Mouse (Mus musculus): Measurements from ENCODE around the gene Crb2. TPM values are rescaled to one million over a fixed set of nuclear protein-coding genes. Genes with fewer than 3 reads are reported as not detected.

Gene Crb2
- polyA plus RNA-seq, 1 experiment from 2014 or later: 5.0 TPM

DNA sequence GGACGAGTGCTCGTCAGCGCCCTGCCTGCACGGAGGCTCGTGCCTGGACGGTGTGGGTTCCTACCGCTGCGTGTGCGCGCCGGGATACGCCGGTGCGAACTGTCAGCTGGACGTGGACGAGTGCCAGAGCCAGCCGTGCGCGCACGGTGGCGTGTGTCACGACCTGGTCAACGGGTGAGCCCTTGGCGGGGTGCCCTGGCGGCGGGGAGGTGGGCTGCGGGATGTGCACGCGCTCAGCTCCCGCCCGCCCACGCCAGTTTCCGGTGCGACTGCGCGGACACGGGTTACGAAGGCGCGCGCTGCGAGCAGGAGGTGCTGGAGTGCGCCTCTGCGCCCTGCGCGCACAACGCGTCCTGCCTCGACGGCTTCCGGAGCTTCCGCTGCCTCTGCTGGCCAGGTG, 10.4 kb downstream of the Crb2 start:
- Histone ChIP-seq H3K4me1 (replicated peaks; ENCODE audit: control insufficient read depth, insufficient read depth, low read length) (no peaks in the 10 kb centered on the region; the same call in 1 of the 2 replicates), H3K9me3 (ENCODE audit: control insufficient read depth, low read length) (no peaks in the 10 kb centered on the region), H3K4me2 (peak overlapping the region; percentile 49), H3K27ac (ENCODE audit: low read depth, low read length) (no peak overlapping the region; the same call in 1 of the 2 replicates), H3K4me3 (ENCODE audit: low read depth, low read length) (peak overlapping the region; percentile 26), H3K27me3 (replicated peaks; ENCODE audit: control insufficient read depth, insufficient read depth, low read length) (peaks cover 37% of the 10 kb centered on the region), H3K9ac (ENCODE audit: low read depth, low read length) (no peak overlapping the region), H3K36me3 (ENCODE audit: control insufficient read depth, insufficient read depth, low read length) (no peaks in the 10 kb centered on the region)
- 26% methylated on average over 52 of the region's 52 CpGs for WGBS
- ATAC-seq (replicated peaks; ENCODE audit: low FRiP score) (no peak), DNase-seq (ENCODE audit: low spot score) (no peak)

DNA sequence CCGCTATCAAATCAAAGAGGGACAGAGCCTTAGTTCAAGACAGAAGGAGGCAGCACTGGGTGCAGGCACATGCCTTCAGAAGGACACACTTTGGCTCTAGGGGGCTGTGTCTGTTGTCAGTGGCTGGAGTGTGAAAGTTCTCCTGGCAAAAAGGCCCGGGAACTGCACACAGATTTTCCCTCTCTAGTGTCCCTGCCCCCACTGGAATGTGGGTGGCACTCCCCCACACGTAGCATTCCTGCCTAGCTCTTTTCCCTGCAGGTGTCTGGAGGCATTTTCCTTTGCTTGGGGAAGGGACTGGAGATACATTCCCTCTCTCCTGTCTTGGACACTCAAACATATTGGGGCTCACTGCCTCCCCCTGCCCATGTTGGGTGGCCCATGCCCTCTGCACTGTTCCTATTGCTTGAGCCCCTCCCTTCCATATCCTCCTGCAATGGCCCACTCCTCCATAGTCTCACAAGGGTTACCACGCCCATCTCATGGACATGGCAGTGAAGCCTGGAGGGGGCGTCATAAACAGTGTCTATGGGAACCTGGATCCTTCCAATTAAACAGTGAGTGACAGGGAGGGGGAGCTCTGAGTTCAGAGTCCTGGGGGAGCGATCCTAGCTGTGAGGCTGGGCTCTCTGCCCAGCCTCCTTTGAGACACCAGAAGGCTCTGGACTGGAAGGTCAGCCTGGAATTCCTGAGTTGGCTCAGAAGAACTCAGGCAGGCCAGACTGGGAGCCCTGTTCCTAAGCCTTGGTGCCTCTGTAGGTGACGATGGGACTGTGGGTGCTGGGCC, 12.3 kb downstream of the Crb2 start:
- Histone ChIP-seq H3K4me3 (ENCODE audit: low read depth, low read length) (no peak overlapping the region), H3K27ac (ENCODE audit: low read depth, low read length) (no peak overlapping the region; the same call in 1 of the 2 replicates), H3K9ac (ENCODE audit: low read depth, low read length) (no peak overlapping the region), H3K9me3 (ENCODE audit: control insufficient read depth, low read length) (no peaks in the 10 kb centered on the region), H3K4me2 (no peak overlapping the region), H3K4me1 (replicated peaks; ENCODE audit: control insufficient read depth, insufficient read depth, low read length) (no peaks in the 10 kb centered on the region; the same call in 1 of the 2 replicates), H3K27me3 (replicated peaks; ENCODE audit: control insufficient read depth, insufficient read depth, low read length) (peaks cover 46% of the 10 kb centered on the region), H3K36me3 (ENCODE audit: control insufficient read depth, insufficient read depth, low read length) (no peaks in the 10 kb centered on the region)
- WGBS: 64% methylated on average over 7 of the region's 7 CpGs
- no peak for ATAC-seq (replicated peaks; ENCODE audit: low FRiP score)
- no peak for DNase-seq (ENCODE audit: low spot score)

DNA sequence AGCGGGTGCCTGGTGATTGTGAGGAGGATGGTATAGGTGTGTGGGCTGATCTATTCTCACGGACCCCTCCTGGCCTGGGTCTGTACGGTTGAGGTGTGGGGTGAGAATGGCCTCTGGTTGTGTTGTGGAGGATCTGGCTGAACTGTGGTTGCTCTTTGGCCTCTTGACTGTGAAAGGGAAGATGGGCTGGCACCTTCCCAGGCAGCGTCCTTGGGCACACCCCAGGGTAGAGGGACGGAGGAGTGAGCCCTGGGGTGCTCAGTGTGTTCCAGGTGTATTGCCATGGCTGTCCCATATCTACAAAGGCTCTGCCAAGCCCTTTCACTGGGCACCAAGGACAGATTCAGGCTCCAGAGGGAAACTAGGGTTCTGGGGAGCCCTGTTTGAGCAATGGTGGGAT, 13.0 kb downstream of the Crb2 start:
- H3K4me3 ChIP-seq (ENCODE audit: low read depth, low read length): no peak overlapping the region
- H3K27me3 ChIP-seq (replicated peaks; ENCODE audit: control insufficient read depth, insufficient read depth, low read length): peaks cover 49% of the 10 kb centered on the region
- no peaks in the 10 kb centered on the region for H3K36me3 ChIP-seq (ENCODE audit: control insufficient read depth, insufficient read depth, low read length)
- H3K4me1 ChIP-seq (replicated peaks; ENCODE audit: control insufficient read depth, insufficient read depth, low read length): no peaks in the 10 kb centered on the region; the same call in 1 of the 2 replicates
- no peak overlapping the region for H3K27ac ChIP-seq (ENCODE audit: low read depth, low read length)
- no peaks in the 10 kb centered on the region for H3K9me3 ChIP-seq (ENCODE audit: control insufficient read depth, low read length)
- 86% methylated on average over 5 of the region's 5 CpGs for WGBS
- DNase-seq (ENCODE audit: low spot score): no peak
- no peak overlapping the region for H3K4me2 ChIP-seq
- no peak for ATAC-seq (replicated peaks; ENCODE audit: low FRiP score)
- H3K9ac ChIP-seq (ENCODE audit: low read depth, low read length): no peak overlapping the region

DNA sequence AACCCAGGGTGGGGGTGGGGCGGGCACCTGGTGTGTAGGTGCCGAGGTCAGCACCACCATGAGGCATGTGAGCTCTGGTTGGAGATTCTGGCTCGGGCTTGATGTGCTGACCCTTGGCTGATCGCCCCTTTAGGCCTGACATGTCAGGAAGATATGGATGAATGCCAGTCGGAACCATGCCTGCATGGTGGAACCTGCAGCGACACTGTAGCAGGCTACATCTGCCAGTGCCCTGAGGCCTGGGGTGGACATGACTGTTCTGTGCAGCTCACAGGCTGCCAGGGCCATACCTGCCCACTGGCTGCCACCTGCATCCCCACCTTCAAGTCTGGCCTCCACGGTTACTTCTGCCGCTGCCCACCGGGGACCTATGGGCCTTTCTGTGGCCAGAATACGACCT, 13.9 kb downstream of the Crb2 start:
- H3K36me3 ChIP-seq (ENCODE audit: control insufficient read depth, insufficient read depth, low read length): no peaks in the 10 kb centered on the region
- no peak overlapping the region for H3K9ac ChIP-seq (ENCODE audit: low read depth, low read length)
- no peak overlapping the region for H3K27ac ChIP-seq (ENCODE audit: low read depth, low read length)
- no peaks in the 10 kb centered on the region for H3K4me1 ChIP-seq (replicated peaks; ENCODE audit: control insufficient read depth, insufficient read depth, low read length)
- no peaks in the 10 kb centered on the region for H3K9me3 ChIP-seq (ENCODE audit: control insufficient read depth, low read length)
- DNase-seq (ENCODE audit: low spot score) (no peak), ATAC-seq (replicated peaks; ENCODE audit: low FRiP score) (no peak)
- H3K4me2 ChIP-seq: no peak overlapping the region
- H3K27me3 ChIP-seq (replicated peaks; ENCODE audit: control insufficient read depth, insufficient read depth, low read length): peaks cover 56% of the 10 kb centered on the region
- no peak overlapping the region for H3K4me3 ChIP-seq (ENCODE audit: low read depth, low read length)
- WGBS: 78% methylated on average over 10 of the region's 10 CpGs

DNA sequence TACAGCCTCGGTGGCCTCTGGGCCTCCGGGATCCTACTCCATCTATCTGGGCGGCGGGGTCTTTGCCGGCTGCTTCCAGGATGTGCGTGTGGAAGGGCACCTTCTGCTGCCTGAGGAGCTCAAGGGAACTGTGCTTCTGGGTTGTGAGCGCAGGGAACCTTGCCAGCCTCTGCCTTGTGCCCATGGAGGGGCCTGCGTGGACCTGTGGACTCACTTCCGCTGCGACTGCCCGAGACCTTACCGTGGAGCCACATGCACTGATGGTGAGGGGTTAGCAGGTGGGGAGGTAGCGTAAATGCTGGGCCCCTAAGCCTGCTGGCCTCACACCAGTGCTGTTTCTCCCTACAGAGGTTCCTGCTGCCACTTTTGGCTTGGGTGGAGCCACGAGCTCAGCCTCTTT, 14.7 kb downstream of the Crb2 start:
- WGBS: 89% methylated on average over 14 of the region's 14 CpGs
- Histone ChIP-seq H3K27ac (ENCODE audit: low read depth, low read length) (no peak overlapping the region), H3K9me3 (ENCODE audit: control insufficient read depth, low read length) (no peaks in the 10 kb centered on the region), H3K27me3 (replicated peaks; ENCODE audit: control insufficient read depth, insufficient read depth, low read length) (peaks cover 54% of the 10 kb centered on the region), H3K4me3 (ENCODE audit: low read depth, low read length) (no peak overlapping the region), H3K36me3 (ENCODE audit: control insufficient read depth, insufficient read depth, low read length) (no peaks in the 10 kb centered on the region), H3K9ac (ENCODE audit: low read depth, low read length) (no peak overlapping the region), H3K4me1 (replicated peaks; ENCODE audit: control insufficient read depth, insufficient read depth, low read length) (no peaks in the 10 kb centered on the region), H3K4me2 (no peak overlapping the region)
- ATAC-seq (replicated peaks; ENCODE audit: low FRiP score): no peak
- no peak for DNase-seq (ENCODE audit: low spot score)

DNA sequence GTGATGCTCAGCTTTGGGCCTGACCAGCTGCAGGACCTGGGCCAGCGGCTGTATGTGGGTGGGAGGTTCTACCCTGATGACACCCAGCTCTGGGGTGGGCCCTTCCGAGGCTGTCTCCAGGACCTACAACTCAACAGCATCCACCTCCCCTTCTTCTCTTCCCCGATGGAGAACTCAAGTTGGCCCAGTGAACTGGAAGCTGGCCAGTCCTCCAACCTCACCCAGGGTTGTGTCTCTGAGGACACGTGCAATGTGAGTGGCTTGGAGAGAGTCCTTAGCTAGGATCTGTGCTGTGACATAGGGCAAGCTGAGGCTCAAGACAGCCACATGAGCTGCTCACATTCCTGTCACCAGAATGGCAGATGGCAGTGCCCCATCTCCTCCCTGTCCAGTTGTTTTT, 15.3 kb downstream of the Crb2 start:
- DNase-seq (ENCODE audit: low spot score) (no peak), ATAC-seq (replicated peaks; ENCODE audit: low FRiP score) (no peak)
- H3K9ac ChIP-seq (ENCODE audit: low read depth, low read length): no peak overlapping the region
- H3K4me3 ChIP-seq (ENCODE audit: low read depth, low read length): no peak overlapping the region
- H3K27me3 ChIP-seq (replicated peaks; ENCODE audit: control insufficient read depth, insufficient read depth, low read length): peaks cover 49% of the 10 kb centered on the region
- H3K36me3 ChIP-seq (ENCODE audit: control insufficient read depth, insufficient read depth, low read length): no peaks in the 10 kb centered on the region
- no peaks in the 10 kb centered on the region for H3K9me3 ChIP-seq (ENCODE audit: control insufficient read depth, low read length)
- no peak overlapping the region for H3K27ac ChIP-seq (ENCODE audit: low read depth, low read length)
- WGBS: 87% methylated on average over 4 of the region's 4 CpGs
- H3K4me1 ChIP-seq (replicated peaks; ENCODE audit: control insufficient read depth, insufficient read depth, low read length): no peaks in the 10 kb centered on the region
- no peak overlapping the region for H3K4me2 ChIP-seq

DNA sequence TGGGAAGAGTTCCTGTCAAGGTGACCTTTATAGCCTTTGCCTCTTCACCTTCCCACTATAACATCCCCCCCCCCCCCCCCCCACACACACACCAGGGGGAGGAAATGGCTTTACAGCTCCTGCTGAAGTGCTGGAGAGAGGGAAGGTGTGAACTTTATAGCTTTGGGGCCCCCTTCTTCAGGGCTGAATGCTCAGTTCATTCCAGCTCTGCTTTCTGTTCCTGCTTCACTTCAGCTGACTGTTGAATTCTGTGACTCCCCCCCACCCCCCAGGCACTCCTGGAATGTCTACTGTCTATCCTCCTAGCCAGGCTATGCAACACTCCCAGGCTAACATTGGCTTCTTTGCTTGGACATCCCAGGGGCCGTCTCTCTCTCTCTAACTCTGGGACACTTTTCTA, 20.0 kb downstream of the Crb2 start:
- WGBS: 29% methylated on average over 1 of the region's 1 CpGs
- DNase-seq (ENCODE audit: low spot score) (no peak), ATAC-seq (replicated peaks; ENCODE audit: low FRiP score) (no peak)
- no peaks in the 10 kb centered on the region for H3K9me3 ChIP-seq (ENCODE audit: control insufficient read depth, low read length)
- no peaks in the 10 kb centered on the region for H3K4me1 ChIP-seq (replicated peaks; ENCODE audit: control insufficient read depth, insufficient read depth, low read length)
- no peaks in the 10 kb centered on the region; the same call in 1 of the 2 replicates for H3K36me3 ChIP-seq (ENCODE audit: control insufficient read depth, insufficient read depth, low read length)
- no peak overlapping the region for H3K9ac ChIP-seq (ENCODE audit: low read depth, low read length)
- no peak overlapping the region for H3K4me2 ChIP-seq
- peaks cover 30% of the 10 kb centered on the region for H3K27me3 ChIP-seq (replicated peaks; ENCODE audit: control insufficient read depth, insufficient read depth, low read length)
- H3K4me3 ChIP-seq (ENCODE audit: low read depth, low read length): no peak overlapping the region
- H3K27ac ChIP-seq (ENCODE audit: low read depth, low read length): no peak overlapping the region

DNA sequence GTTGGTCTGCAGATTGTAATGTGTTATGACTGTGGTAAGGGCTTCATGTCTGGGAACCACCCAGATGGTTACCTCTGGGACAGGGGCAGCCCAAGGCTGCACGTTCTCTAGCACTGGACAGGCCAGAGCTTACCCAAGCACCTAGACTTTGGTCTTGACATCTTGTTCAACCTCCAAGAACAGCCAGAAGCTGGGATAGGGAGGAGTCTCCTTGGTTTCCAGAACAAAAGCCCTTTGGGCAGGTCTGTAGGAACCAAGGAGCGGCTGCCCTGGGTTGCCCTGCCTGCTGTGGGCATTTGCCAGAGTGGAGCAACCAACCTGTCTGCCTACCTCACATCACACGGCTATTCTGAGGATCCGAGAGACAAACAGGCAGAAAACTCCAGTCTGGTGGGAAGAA, 21.0 kb downstream of the Crb2 start:
- no peak for ATAC-seq (replicated peaks; ENCODE audit: low FRiP score)

DNA sequence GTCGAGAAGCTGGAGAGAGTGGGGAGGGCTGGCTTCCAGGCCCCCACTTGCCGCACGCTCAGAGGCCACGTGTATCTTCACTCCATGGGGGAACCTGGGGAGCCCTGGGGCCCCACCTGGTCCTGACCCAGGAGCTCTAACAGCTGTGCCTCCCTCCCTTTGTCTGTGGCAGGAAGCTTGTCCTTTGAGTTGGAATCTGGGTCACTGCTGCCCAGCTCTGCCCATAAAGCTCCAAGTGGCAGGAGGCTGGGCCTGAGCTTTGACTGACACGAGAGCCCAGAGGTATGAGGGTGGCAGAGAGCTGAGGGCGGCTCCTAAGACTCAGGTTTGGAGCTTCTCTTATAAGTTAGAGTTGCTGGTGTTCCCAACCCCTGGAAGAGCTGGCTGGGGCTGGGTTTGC, 23.1 kb downstream of the Crb2 start:
- H3K4me3 ChIP-seq (ENCODE audit: low read depth, low read length): no peak overlapping the region
- no peak overlapping the region for H3K9ac ChIP-seq (ENCODE audit: low read depth, low read length)
- H3K4me2 ChIP-seq: no peak overlapping the region
- WGBS: 75% methylated on average over 6 of the region's 6 CpGs
- H3K27ac ChIP-seq (ENCODE audit: low read depth, low read length): no peak overlapping the region
- ATAC-seq (replicated peaks; ENCODE audit: low FRiP score) (no peak), DNase-seq (ENCODE audit: low spot score) (no peak)
- H3K4me1 ChIP-seq (replicated peaks; ENCODE audit: control insufficient read depth, insufficient read depth, low read length): no peaks in the 10 kb centered on the region; the same call in 1 of the 2 replicates
- peaks cover 10% of the 10 kb centered on the region for H3K27me3 ChIP-seq (replicated peaks; ENCODE audit: control insufficient read depth, insufficient read depth, low read length)
- no peaks in the 10 kb centered on the region; the same call in 1 of the 2 replicates for H3K36me3 ChIP-seq (ENCODE audit: control insufficient read depth, insufficient read depth, low read length)
- no peaks in the 10 kb centered on the region for H3K9me3 ChIP-seq (ENCODE audit: control insufficient read depth, low read length)

More for the DNA sequence above, 21.0 kb downstream of the Crb2 start:
- no peak overlapping the region for H3K4me3 ChIP-seq (ENCODE audit: low read depth, low read length)
- H3K27me3 ChIP-seq (replicated peaks; ENCODE audit: control insufficient read depth, insufficient read depth, low read length): peaks cover 28% of the 10 kb centered on the region
- DNase-seq (ENCODE audit: low spot score): no peak
- H3K9ac ChIP-seq (ENCODE audit: low read depth, low read length): no peak overlapping the region
- no peaks in the 10 kb centered on the region; the same call in 1 of the 2 replicates for H3K4me1 ChIP-seq (replicated peaks; ENCODE audit: control insufficient read depth, insufficient read depth, low read length)
- H3K9me3 ChIP-seq (ENCODE audit: control insufficient read depth, low read length): no peaks in the 10 kb centered on the region
- 83% methylated on average over 4 of the region's 4 CpGs for WGBS
- H3K27ac ChIP-seq (ENCODE audit: low read depth, low read length): no peak overlapping the region
- no peak overlapping the region for H3K4me2 ChIP-seq
- H3K36me3 ChIP-seq (ENCODE audit: control insufficient read depth, insufficient read depth, low read length): no peaks in the 10 kb centered on the region; the same call in 1 of the 2 replicates
